Mouse (Mus musculus) heart, adult 2 months (tissue): ENCODE measurements around the gene Sprr2i.

Experiments used
- CTCF ChIP-seq: fragments of 200-600 bp; IDR thresholded peaks from 2 replicates; pipeline ENCODE4 v1.8.1; 2022; ENCODE audit warnings: antibody characterized with exemption, mild to moderate bottlenecking, moderate library complexity
- EP300 ChIP-seq: fragments of 200-500 bp; IDR thresholded peaks from 2 replicates; pipeline ENCODE4 v1.6.1; 2011; ENCODE audit warnings: low read depth, low read length, control low read depth; ENCODE audit not compliant: insufficient read depth
- POLR2A ChIP-seq: fragments of 200-500 bp; IDR thresholded peaks from 2 replicates; pipeline ENCODE4 v1.6.1; 2011; ENCODE audit warnings: mild to moderate bottlenecking, low read depth, low read length, control low read depth; ENCODE audit not compliant: insufficient read depth

- TF ChIP-seq CTCF = no peak
- no peak for TF ChIP-seq POLR2A
- TF ChIP-seq EP300 = no peak
Measured at GRCm38 (mm10) chr3:92432282-92432681, 24.5 kb downstream of the Sprr2i start, which contains the start of gene Sprr2k.
